Mouse (Mus musculus) liver, embryonic 14.5 days (tissue): Measurements from ENCODE around the gene Klhl26. TPM values are rescaled to one million over a fixed set of nuclear protein-coding genes. Genes with fewer than 3 reads are reported as not detected.

Experiments used
- ATAC-seq: fragments of 200-750 bp; cut with Nextera tagmentation; 2 replicates; pipeline ENCODE4 v1.8.0; 2017; ENCODE audit warnings: moderate number of reproducible peaks, mild to moderate bottlenecking, moderate library complexity; ENCODE audit not compliant: insufficient read depth
- DNase-seq, 3 experiments: peaks; one replicate each; pipeline ENCODE4 v3.0.0-alpha.2; 2012 to 2013; ENCODE audit warnings: low read depth in 3 of 3, low spot score in 3 of 3
- H3K27ac ChIP-seq: fragments of 300-500 bp; sonication (generic); 2 replicates; pipeline ENCODE4 v1.5.1; 2014; ENCODE audit warnings: moderate library complexity, mild to moderate bottlenecking, control low read depth, inconsistent platforms
- H3K27me3 ChIP-seq: fragments of 300-500 bp; sonication (generic); 2 replicates; pipeline ENCODE4 v1.6.1; 2014; ENCODE audit warnings: mild to moderate bottlenecking, low read length, moderate library complexity; ENCODE audit not compliant: control insufficient read depth, insufficient read depth
- H3K36me3 ChIP-seq: fragments of 300-500 bp; sonication (generic); replicated peaks from 2 replicates; pipeline ENCODE4 v1.6.1; 2014; ENCODE audit warnings: low read depth; ENCODE audit not compliant: control insufficient read depth, insufficient read depth
- H3K4me1 ChIP-seq, 2 experiments: fragments of 200-500 bp in 1 of 2; fragments of 300-500 bp in 1 of 2; sonication (generic) in 1 of 2; replicated peaks; 2 replicates each; pipeline ENCODE4 v1.6.1; 2012 to 2014; ENCODE audit warnings: antibody characterized with exemption in 1 of 2, inconsistent platforms in 1 of 2, low read length in 1 of 2; ENCODE audit not compliant: control insufficient read depth in 2 of 2, insufficient read depth in 2 of 2
- H3K4me2 ChIP-seq: fragments of 300-500 bp; sonication (generic); 2 replicates; pipeline ENCODE4 v1.6.1; 2014; ENCODE audit warnings: low read depth, mild to moderate bottlenecking, control low read depth, moderate library complexity
- H3K4me3 ChIP-seq, 2 experiments: fragments of 200-500 bp in 1 of 2; fragments of 300-500 bp in 1 of 2; sonication (generic) in 1 of 2; 2 replicates each; pipeline ENCODE4 v1.5.1; 2012 to 2014; ENCODE audit warnings: low read depth in 2 of 2, low read length in 2 of 2, mild to moderate bottlenecking in 2 of 2, control low read depth in 1 of 2, inconsistent platforms in 1 of 2, moderate library complexity in 1 of 2; ENCODE audit not compliant: insufficient read depth in 1 of 2
- H3K9ac ChIP-seq: fragments of 300-500 bp; sonication (generic); replicated peaks from 2 replicates; pipeline ENCODE4 v1.6.1; 2014; ENCODE audit warnings: mild to moderate bottlenecking, control low read depth, moderate library complexity
- H3K9me3 ChIP-seq: fragments of 300-500 bp; sonication (generic); 2 replicates; pipeline ENCODE4 v1.6.1; 2016; ENCODE audit warnings: low read length, mixed read lengths; ENCODE audit not compliant: control insufficient read depth
- CTCF ChIP-seq: IDR thresholded peaks from 2 replicates; pipeline ENCODE4 v1.5.1; 2016; ENCODE audit warnings: antibody characterized with exemption, low read depth, control low read depth
- EP300 ChIP-seq: IDR thresholded peaks from 2 replicates; pipeline ENCODE4 v1.6.1; 2016; ENCODE audit warnings: antibody characterized with exemption, low read depth
- WGBS: fragments of 180-500 bp; shearing (Covaris S2); extraction: QIAGEN DNeasy Blood & Tissue Kit; methylation state at CpG from one replicate; pipeline ENCODE4 v1.1.7; 2014; ENCODE audit not compliant: insufficient replicate concordance; 5-methylcytosine and 5-hydroxymethylcytosine counted together
- polyA plus RNA-seq, 2 experiments: library from polyadenylated mRNA; depleted of rRNA in 1 of 2; stranded (reverse) in 1 of 2; unstranded in 1 of 2; fragments of >200 nt; fragmentation: Nextera tagmentation in 1 of 2; extraction: Ambion mirVana in 1 of 2; gene quantifications; 2 replicates each; pipeline versions ENCODE4 v1.2.1 to v1.2.3; 2012 to 2014

The Klhl26 gene
- polyA plus RNA-seq, 2 experiments, result 5.0 to 6.5 TPM

GRCm38 (mm10) chr8:70486941-70487520 is 10.3 kb upstream of the Klhl26 start, which contains the start of gene Tmem59l:
TSS of gene Tmem59l (minus strand) at chr8:70487358.
- Histone ChIP-seq H3K4me1 (0 out of 4 replicates have a peak, but pooled peaks cover 0 to 2% of the 10 kb centered on the region in 2 experiments), H3K27ac (no peak within 1 kb of the TSS), H3K4me3 (peak within 1 kb of the TSS in 1 of 2 experiments; percentile 31; a peak in 1 of 4 replicates), H3K27me3 (peaks cover 87% of the 10 kb centered on the region), H3K4me2 (peak within 1 kb of the TSS; percentile 43), H3K9ac (no peak within 1 kb of the TSS), H3K9me3 (no peaks in the 10 kb centered on the region), H3K36me3 (no peaks in the 10 kb centered on the region)
- no peak for TF ChIP-seq CTCF
- no peak for TF ChIP-seq EP300
- no peak for DNase-seq
- no peak for ATAC-seq
- WGBS, result 15% methylated on average over 33 of the region's 33 CpGs

DNA sequence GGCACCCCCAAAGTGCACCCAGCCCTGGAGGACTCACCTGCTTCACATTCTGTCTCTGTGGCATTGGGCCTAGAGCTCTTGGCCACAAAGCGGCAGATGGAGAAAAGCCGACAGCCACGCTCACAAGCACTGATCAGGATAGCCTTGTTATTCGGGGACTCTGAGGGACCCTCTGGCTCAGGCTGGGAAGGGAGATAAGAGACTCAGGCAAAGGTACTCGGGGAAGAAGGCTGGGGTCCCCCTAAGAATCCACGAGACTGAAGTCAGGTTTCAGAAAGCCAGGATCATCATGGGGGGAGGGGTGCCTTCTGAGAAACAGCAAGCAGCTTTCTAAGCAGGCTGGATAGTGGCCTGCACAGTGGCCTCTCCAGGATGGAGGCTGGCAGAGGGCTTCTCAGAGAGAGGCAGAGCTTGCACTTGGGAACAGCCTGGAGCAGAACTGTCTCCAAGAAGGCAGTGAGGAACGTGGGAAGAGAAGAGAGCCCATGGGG is 9.5 kb upstream of the Klhl26 start:
- TF ChIP-seq CTCF, result no peak
- Histone ChIP-seq H3K36me3 (no peaks in the 10 kb centered on the region), H3K27me3 (peaks cover 84% of the 10 kb centered on the region), H3K4me3 (no peak overlapping the region), H3K4me2 (no peak overlapping the region), H3K9me3 (no peaks in the 10 kb centered on the region), H3K27ac (no peak overlapping the region), H3K4me1 (0 out of 4 replicates have a peak, but pooled peaks cover 0 to 2% of the 10 kb centered on the region in 2 experiments), H3K9ac (no peak overlapping the region)
- no peak for DNase-seq
- 43% methylated on average over 7 of the region's 7 CpGs for WGBS
- ATAC-seq, result no peak

DNA sequence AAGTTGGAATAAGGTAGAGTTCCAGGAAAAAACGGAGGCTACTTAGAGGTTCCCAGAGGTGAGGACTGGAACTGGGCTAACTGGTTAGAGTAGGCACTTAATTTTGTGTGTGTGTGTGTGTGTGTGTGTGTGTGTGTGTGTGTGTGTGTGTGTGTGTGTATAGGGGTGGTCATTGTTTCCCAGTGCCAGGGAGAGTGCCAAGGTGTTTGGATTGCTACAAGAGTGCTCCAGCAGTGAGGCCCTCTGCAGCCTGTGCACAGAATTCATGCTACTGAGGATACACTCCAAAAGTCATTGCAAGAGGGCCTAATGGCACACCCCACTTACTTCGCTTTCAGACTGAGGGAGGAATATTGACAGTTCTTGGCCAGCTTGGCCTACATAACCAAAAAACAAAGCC is 6.2 kb upstream of the Klhl26 start:
- ATAC-seq, result no peak
- H3K4me3 ChIP-seq, result no peak overlapping the region
- H3K27ac ChIP-seq, result no peak overlapping the region
- no peak overlapping the region for H3K4me2 ChIP-seq
- H3K27me3 ChIP-seq, result peaks cover 64% of the 10 kb centered on the region
- TF ChIP-seq CTCF (no peak), EP300 (no peak)
- no peak for DNase-seq
- WGBS, result 52% methylated on average over 2 of the region's 2 CpGs
- H3K4me1 ChIP-seq, result peaks cover 3% of the 10 kb centered on the region in 2 experiments
- H3K36me3 ChIP-seq, result no peaks in the 10 kb centered on the region
- no peaks in the 10 kb centered on the region for H3K9me3 ChIP-seq
- no peak overlapping the region for H3K9ac ChIP-seq

- Histone ChIP-seq H3K27me3 (peaks cover 54% of the 10 kb centered on the region), H3K4me1 (peaks cover 11 to 13% of the 10 kb centered on the region in 2 experiments), H3K4me3 (no peak overlapping the region), H3K27ac (no peak overlapping the region), H3K4me2 (no peak overlapping the region), H3K9me3 (no peaks in the 10 kb centered on the region), H3K9ac (no peak overlapping the region), H3K36me3 (no peaks in the 10 kb centered on the region)
- no peak for ATAC-seq
- WGBS, result 53% methylated on average over 3 of the region's 3 CpGs
- TF ChIP-seq EP300 (no peak), CTCF (no peak)
- no peak for DNase-seq
Observed at GRCm38 (mm10) chr8:70481908-70482307, 5.1 kb upstream of the Klhl26 start.

DNA sequence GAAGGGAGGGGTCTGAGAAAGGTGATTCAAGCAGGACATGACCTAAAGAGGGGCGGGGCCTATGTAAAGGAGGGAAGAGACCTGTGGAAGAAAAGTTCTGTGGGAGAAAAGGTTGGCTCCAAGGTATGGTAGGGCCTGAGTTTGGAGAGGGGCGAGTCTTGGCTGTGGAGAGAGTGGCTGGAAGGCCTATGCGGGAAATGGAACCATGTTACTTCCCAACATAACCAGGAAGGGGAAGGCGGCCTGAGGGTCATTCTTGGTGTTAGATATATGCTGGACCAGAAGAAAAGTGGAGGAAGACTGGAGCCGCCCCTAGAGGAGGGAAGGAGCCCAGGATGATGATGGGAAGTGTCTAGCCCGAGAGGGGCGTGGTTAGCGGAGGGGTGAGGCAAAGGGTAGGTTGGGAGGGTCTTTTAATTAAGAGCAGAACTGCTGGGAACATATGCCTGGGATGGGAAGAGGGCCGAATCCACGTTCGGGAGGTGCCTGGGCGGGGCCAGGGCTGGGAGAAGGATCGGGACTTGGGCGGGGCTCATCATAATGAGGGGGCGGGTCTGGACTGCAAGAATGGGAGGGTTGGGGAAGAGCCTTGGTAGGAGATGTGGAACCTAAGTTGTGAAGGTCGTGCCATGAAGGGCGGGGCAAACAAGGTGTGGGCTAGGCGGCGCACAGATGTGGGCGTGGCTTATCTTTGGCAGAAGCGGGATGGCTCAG is 658 bp upstream of the Klhl26 start:
- Histone ChIP-seq H3K9ac (0 out of 2 replicates have a peak overlapping the region, but pooled peaks have one; percentile 29), H3K27ac (peak overlapping the region; percentile 72), H3K27me3 (peaks cover 20% of the 10 kb centered on the region), H3K4me3 (peak overlapping the region; percentile 57 to 92), H3K4me1 (peaks cover 17 to 26% of the 10 kb centered on the region in 2 experiments), H3K9me3 (no peaks in the 10 kb centered on the region), H3K36me3 (no peaks in the 10 kb centered on the region), H3K4me2 (peak overlapping the region; percentile 88)
- DNase-seq, result peak; percentile 68 to 73 (median 70)
- TF ChIP-seq EP300 (peak; percentile 23; the same call in 1 of the 2 replicates), CTCF (no peak)
- WGBS, result 1% methylated on average over 21 of the region's 21 CpGs
- ATAC-seq, result peak; percentile 53
